Mouse (Mus musculus) adrenal gland (tissue): ENCODE results near the gene Meis2.

ENCODE experiments used
- intact Hi-C: fragments of 180-260 bp; cut with DNase I; formaldehyde crosslinking; loops from one replicate; pipeline ENCODE4 v1.15.1; 2025

The Meis2 gene

GRCm38 (mm10) chr2:116055686-116056620, 9.7 kb downstream of the Meis2 start:
- intact Hi-C loops: loop anchor here (2.0 to 5.0 kb wide), 2 partner anchors 15 to 69 kb away; no protein-coding TSS in a partner anchor

- intact Hi-C loops: no loop called here
Observed at GRCm38 (mm10) chr2:116053931-116054330, 11.7 kb downstream of the Meis2 start.

- intact Hi-C loops: no loop called here
Observed at GRCm38 (mm10) chr2:116052688-116053421, 12.8 kb downstream of the Meis2 start.

- intact Hi-C loops: no loop called here
Observed at GRCm38 (mm10) chr2:116051906-116052614, 13.6 kb downstream of the Meis2 start.

DNA sequence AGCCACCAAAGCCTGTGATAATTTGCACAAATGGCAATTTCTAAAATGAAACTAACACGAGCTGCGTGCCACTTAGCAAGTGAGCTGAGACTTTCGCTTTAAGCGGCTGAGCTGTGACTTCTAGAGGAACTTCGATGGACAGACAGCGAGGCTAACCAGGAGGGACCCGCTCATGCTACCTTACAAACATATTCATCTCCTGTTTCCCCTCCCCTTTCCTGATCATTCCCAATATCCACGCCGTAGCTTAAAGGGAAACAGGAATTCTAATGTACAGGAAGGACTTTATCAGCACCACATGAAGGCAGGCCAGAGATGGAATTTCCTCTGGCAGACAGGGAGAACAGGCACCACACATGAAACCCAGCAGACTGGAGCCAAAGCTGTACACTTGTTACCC, 15.9 kb downstream of the Meis2 start:
- intact Hi-C loops: no loop called here

DNA sequence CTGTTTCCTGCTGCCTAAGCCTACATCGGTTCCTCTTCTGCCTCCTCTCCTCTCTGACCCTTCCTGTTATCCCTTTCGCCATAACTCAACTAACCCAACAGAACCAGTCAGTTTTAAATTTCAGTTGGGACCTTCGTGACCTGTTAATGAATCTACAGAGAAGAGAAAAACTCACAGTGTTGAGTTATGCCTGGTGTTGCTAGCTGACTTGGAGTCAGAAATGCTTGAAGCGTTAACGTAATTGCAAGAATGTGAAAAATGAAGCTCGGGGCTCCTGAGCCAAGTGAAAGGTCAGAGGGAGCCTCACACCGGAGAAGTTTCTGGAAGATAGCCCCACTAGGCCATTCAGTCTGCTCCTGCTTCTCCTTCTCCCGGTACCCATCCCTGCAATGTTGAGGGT, 18.3 kb downstream of the Meis2 start:
- intact Hi-C loops: no loop called here

DNA sequence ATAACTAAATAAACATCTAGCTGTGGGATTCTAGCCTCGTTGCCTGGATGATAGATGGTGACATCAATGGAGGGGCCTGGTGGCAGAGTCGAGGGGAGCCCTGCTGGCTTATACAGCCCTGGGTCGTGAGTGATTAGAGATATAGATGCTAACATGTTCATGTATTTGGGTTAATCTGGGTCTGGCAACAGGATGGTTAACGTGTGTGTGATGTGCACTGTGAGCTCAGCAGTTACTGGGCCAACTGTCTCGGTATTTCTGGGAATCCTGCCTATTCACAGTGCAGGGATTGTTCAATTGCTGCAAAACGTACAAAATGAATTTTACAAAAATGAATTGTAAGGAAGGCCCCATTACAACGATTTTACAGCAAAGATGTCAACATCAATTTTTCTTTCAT, 20.6 kb downstream of the Meis2 start:
- intact Hi-C loops: no loop called here

GRCm38 (mm10) chr2:116042934-116043698, 22.5 kb downstream of the Meis2 start:
- intact Hi-C loops: no loop called here

- intact Hi-C loops: no loop called here
Observed at GRCm38 (mm10) chr2:116042447-116042846, 23.2 kb downstream of the Meis2 start.

- intact Hi-C loops: no loop called here
Observed at GRCm38 (mm10) chr2:116041683-116042262, 23.9 kb downstream of the Meis2 start.

DNA sequence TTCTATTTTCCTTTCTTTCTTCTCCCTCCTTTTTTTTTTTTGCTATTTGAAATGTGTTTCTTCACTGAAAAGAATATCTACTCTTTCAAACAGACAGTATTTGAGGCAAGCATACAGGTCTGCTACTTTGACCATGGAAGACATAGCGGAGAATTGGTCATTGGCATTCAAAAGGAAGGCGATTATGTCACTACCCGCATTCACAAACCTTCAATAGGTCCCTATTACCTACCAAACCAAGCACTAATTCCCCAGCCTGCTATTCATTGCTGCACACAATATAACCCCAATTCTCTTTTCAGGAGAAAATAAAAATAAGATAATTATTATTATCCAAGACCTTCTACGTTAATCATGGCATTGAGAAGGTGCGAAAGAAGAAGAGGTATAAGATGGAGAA, 30.3 kb downstream of the Meis2 start:
- intact Hi-C loops: no loop called here

- intact Hi-C loops: no loop called here
Observed at GRCm38 (mm10) chr2:116028127-116028526, 37.5 kb downstream of the Meis2 start.

DNA sequence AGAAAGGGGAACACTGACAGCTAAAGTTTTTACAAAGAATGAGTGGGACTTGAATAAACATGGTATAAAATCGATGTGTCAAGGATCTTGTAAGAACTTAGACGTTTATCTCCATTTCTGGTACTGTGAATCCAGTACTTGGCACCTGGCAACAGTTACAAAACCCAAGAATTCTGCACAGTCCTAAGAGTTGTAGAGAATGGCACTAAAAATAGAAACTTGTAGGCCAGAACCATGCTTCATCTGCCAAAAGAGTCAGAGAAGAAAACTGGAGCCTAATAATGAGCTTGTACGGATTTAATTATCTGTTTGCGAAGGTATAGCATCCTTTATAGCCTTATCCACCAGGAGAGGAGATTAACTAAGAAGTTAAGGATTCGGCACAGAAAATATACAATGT, 42.8 kb downstream of the Meis2 start:
- intact Hi-C loops: no loop called here

GRCm38 (mm10) chr2:116021931-116022330, 43.7 kb downstream of the Meis2 start:
- intact Hi-C loops: no loop called here

GRCm38 (mm10) chr2:116021046-116021445, 44.6 kb downstream of the Meis2 start:
- intact Hi-C loops: no loop called here

DNA sequence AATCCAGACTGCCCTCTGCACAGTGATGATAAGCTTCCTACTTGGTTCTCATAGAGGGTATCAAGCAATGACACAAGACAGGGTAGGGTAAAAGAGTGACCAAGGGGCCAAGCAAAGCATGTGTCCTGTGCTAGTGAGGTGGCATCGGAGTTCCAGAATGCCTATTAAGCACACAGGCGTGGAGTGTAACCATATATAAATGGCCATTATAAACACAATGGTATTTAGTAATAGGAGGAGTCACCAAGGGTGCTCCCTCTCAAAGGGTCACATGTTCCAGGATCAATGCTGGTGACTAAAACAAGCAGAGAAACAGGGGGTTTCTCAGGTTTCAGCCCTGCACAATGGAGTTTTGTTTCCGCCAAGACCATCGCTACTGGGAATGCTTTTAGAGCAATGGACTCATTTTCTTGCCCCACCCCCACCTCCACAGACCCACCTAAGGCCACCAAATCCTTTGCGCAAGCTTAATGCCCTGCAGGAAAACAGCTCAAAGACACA, 45.1 kb downstream of the Meis2 start:
- intact Hi-C loops: no loop called here

GRCm38 (mm10) chr2:116019959-116020358, 45.7 kb downstream of the Meis2 start:
- intact Hi-C loops: no loop called here

GRCm38 (mm10) chr2:116019466-116019794, 46.2 kb downstream of the Meis2 start:
- intact Hi-C loops: no loop called here

- intact Hi-C loops: no loop called here
Observed at GRCm38 (mm10) chr2:116018781-116019465, 46.7 kb downstream of the Meis2 start.

DNA sequence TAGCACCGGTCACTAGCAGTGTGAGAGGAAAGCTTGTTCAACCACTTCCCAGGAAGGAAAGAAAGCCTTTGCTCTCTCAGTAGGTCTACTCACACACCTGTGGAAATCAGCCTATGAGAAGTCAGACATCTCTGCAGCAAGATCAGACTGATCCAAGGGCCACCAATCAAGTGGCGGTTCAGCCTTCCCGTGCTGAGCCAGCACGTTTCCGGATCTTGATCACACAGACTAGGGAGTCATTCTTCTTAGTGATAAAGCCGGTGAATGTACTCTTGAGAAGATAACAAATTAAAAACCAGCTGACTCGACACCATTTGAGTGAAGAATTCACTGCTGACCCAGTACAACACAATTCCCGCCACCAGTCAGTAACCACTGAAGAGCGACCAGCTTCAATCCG, 50.1 kb downstream of the Meis2 start:
- intact Hi-C loops: no loop called here
